Mouse (Mus musculus) heart, embryonic 11.5 days (tissue): ENCODE results near the gene AC129217.1. TPM values are rescaled to one million over a fixed set of nuclear protein-coding genes. Genes with fewer than 3 reads are reported as not detected.

Experiments used
- ATAC-seq: fragments of 200-750 bp; cut with Nextera tagmentation; replicated peaks from 2 replicates; pipeline ENCODE4 v1.8.0; 2017; ENCODE audit warnings: moderate library complexity; ENCODE audit not compliant: insufficient number of reproducible peaks, low FRiP score, low TSS enrichment
- H3K27ac ChIP-seq: fragments of 300-500 bp; sonication (generic); 2 replicates; pipeline ENCODE4 v1.5.1; 2014; ENCODE audit warnings: mild to moderate bottlenecking, low read depth, low read length
- H3K27me3 ChIP-seq: fragments of 300-500 bp; sonication (generic); 2 replicates; pipeline ENCODE4 v1.6.1; 2014; ENCODE audit warnings: mild to moderate bottlenecking, low read length, mixed read lengths; ENCODE audit not compliant: control insufficient read depth, insufficient read depth
- H3K36me3 ChIP-seq: fragments of 300-500 bp; sonication (generic); 2 replicates; pipeline ENCODE4 v1.6.1; 2014; ENCODE audit warnings: mild to moderate bottlenecking, low read length, moderate library complexity, mixed read lengths; ENCODE audit not compliant: control insufficient read depth, insufficient read depth
- H3K4me1 ChIP-seq: fragments of 300-500 bp; sonication (generic); 2 replicates; pipeline ENCODE4 v1.6.1; 2014; ENCODE audit warnings: low read length; ENCODE audit not compliant: control insufficient read depth, insufficient read depth
- H3K4me2 ChIP-seq: fragments of 300-500 bp; sonication (generic); 2 replicates; pipeline ENCODE4 v1.6.1; 2014; ENCODE audit warnings: mild to moderate bottlenecking, moderate library complexity
- H3K4me3 ChIP-seq: fragments of 300-500 bp; sonication (generic); 2 replicates; pipeline ENCODE4 v1.5.1; 2014; ENCODE audit warnings: low read depth, low read length
- H3K9ac ChIP-seq: fragments of 300-500 bp; sonication (generic); 2 replicates; pipeline ENCODE4 v1.6.1; 2014; ENCODE audit warnings: mild to moderate bottlenecking, low read depth, low read length, moderate library complexity
- H3K9me3 ChIP-seq: fragments of 300-500 bp; sonication (generic); replicated peaks from 2 replicates; pipeline ENCODE4 v1.6.1; 2016; ENCODE audit warnings: low read length; ENCODE audit not compliant: control insufficient read depth
- WGBS: fragments of 180-500 bp; shearing (Covaris S2); extraction: QIAGEN DNeasy Blood & Tissue Kit; methylation state at CpG from one replicate; pipeline ENCODE4 v1.1.7; 2014; ENCODE audit not compliant: insufficient replicate concordance; 5-methylcytosine and 5-hydroxymethylcytosine counted together
- polyA plus RNA-seq: library from polyadenylated mRNA; unstranded; fragments of >200 nt; fragmentation: Nextera tagmentation; extraction: Ambion mirVana; gene quantifications from 2 replicates; pipeline ENCODE4 v1.2.1, GENCODE M21; 2014

The AC129217.1 gene
- polyA plus RNA-seq, 1 experiment from 2014 or later, result not detected

GRCm38 (mm10) chr19:8837251-8837791, 7.7 kb downstream of the AC129217.1 start, which contains the start of gene Bscl2:
Gene Bscl2 (plus strand): TSS chr19:8837467.
- Histone ChIP-seq H3K4me1 (peaks cover 27% of the 10 kb centered on the region), H3K27me3 (no peaks in the 10 kb centered on the region), H3K9me3 (no peaks in the 10 kb centered on the region), H3K36me3 (peaks cover 24% of the 10 kb centered on the region), H3K9ac (peak within 1 kb of the TSS; percentile 88), H3K4me3 (peak within 1 kb of the TSS; percentile 59), H3K27ac (peak within 1 kb of the TSS; percentile 94), H3K4me2 (peak within 1 kb of the TSS; percentile 81)
- ATAC-seq, result peak; percentile 72
- WGBS, result 2% methylated on average over 38 of the region's 38 CpGs

GRCm38 (mm10) chr19:8838041-8838730, 8.6 kb downstream of the AC129217.1 start:
- Histone ChIP-seq H3K9me3 (no peaks in the 10 kb centered on the region), H3K4me2 (peak overlapping the region; percentile 81), H3K4me3 (peak overlapping the region; percentile 59), H3K27me3 (no peaks in the 10 kb centered on the region), H3K4me1 (peaks cover 27% of the 10 kb centered on the region), H3K9ac (peak overlapping the region; percentile 88), H3K36me3 (peaks cover 16% of the 10 kb centered on the region), H3K27ac (peak overlapping the region; percentile 94)
- 19% methylated on average over 15 of the region's 15 CpGs for WGBS
- no peak for ATAC-seq

GRCm38 (mm10) chr19:8839103-8839907, 9.7 kb downstream of the AC129217.1 start, which contains the start of gene Gng3:
Gene Gng3 (minus strand): TSS chr19:8839194.
- no peak for ATAC-seq
- WGBS, result 47% methylated on average over 11 of the region's 11 CpGs
- peak within 1 kb of the TSS; percentile 88 for H3K9ac ChIP-seq

DNA sequence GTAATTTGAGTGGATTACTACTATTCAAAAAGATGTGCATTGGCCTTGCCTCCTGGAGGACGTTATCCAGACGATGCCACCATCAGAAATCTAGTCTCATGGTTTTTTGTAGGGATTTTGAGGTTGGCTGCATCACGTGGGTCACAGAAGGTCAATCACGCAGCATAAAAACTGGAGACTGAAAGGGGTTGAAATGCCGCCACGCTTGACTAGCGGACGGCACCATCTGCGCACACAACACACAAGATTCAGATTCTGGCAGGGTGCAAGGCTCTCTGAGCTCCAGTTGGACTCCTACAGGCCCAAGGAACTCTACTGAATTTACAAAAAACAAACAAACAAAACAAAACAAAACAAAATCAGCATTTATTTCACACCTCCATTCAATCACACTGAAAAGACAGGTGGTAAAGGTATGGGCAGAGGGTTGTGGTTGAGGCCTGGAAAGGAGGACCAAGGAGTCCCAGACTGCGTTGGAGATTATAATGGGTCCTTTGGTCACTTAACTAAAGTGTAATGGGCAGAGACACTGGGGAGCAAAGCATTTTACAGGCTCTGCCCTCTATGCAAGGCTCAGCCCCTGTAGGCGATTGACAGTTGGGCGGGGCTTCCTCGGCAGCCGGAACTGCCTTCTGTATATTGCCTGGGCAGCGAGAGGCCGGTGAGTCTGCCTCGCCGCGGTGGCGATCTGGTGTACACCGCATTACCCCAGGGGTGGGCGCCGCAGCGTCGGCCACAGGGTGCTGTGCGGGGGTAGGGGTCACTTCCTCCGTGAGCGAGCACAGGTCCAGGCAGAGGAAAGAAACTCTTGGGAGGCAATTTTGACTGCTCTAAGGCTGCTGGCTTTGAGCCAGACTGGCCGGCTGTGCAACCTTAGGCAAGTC, 10.6 kb downstream of the AC129217.1 start:
- Histone ChIP-seq H3K36me3 (peaks cover 5% of the 10 kb centered on the region), H3K27me3 (no peaks in the 10 kb centered on the region), H3K4me2 (peak overlapping the region; percentile 66), H3K9me3 (no peaks in the 10 kb centered on the region), H3K4me3 (peak overlapping the region; percentile 45), H3K9ac (peak overlapping the region; percentile 64), H3K4me1 (peaks cover 27% of the 10 kb centered on the region), H3K27ac (no peak overlapping the region)
- ATAC-seq, result peak; percentile 74
- 24% methylated on average over 29 of the region's 29 CpGs for WGBS

More at GRCm38 (mm10) chr19:8839103-8839907, 9.7 kb downstream of the AC129217.1 start, which contains the start of gene Gng3:
- peak within 1 kb of the TSS; percentile 81 for H3K4me2 ChIP-seq
- peaks cover 27% of the 10 kb centered on the region for H3K4me1 ChIP-seq
- no peaks in the 10 kb centered on the region for H3K9me3 ChIP-seq
- no peaks in the 10 kb centered on the region for H3K27me3 ChIP-seq
- H3K36me3 ChIP-seq, result peaks cover 7% of the 10 kb centered on the region
- H3K4me3 ChIP-seq, result peak within 1 kb of the TSS; percentile 59
- H3K27ac ChIP-seq, result peak within 1 kb of the TSS; percentile 94

DNA sequence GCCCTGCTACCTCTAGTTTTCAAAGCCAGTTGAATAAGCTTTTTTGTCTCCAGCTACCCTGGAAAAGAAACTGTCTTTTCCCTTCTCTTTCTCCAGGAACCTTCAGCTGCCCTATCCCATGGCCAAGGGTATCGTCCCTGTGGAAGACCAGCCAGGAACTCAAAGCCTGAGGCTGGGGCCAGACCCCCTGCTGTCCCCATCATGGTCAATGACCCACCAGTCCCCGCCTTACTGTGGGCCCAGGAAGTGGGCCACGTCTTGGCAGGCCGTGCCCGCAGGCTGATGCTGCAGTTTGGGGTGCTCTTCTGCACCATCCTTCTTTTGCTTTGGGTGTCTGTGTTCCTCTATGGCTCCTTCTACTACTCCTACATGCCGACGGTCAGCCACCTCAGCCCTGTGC, 11.4 kb downstream of the AC129217.1 start:
- peaks cover 27% of the 10 kb centered on the region for H3K4me1 ChIP-seq
- H3K4me3 ChIP-seq, result peak overlapping the region; percentile 45
- no peaks in the 10 kb centered on the region for H3K27me3 ChIP-seq
- 87% methylated on average over 7 of the region's 7 CpGs for WGBS
- H3K9ac ChIP-seq, result peak overlapping the region; percentile 64
- peaks cover 2% of the 10 kb centered on the region for H3K36me3 ChIP-seq
- no peak overlapping the region for H3K27ac ChIP-seq
- no peaks in the 10 kb centered on the region for H3K9me3 ChIP-seq
- peak overlapping the region; percentile 66 for H3K4me2 ChIP-seq
- no peak for ATAC-seq

DNA sequence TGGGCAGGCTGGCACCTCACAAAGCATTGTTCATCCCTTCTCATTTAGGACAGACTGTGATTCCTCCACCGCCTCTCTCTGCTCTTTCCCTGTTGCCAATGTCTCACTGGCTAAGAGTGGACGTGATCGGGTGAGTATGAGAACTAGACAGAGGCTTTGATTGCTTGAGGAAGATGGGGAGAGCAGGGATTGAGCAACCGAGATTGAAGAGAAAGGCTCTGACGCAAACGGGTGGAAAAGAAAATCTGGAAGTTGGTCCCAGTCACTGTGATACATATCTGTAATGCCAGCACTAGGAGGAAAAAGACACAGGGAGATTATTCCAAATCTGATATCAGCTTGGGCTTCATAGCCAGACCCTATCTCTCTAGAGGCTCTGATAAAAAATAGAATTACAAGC, 13.4 kb downstream of the AC129217.1 start:
- ATAC-seq, result no peak
- 85% methylated on average over 6 of the region's 6 CpGs for WGBS
- peaks cover 5% of the 10 kb centered on the region; the same call in 1 of the 2 replicates for H3K36me3 ChIP-seq
- H3K4me3 ChIP-seq, result no peak overlapping the region
- H3K27me3 ChIP-seq, result no peaks in the 10 kb centered on the region
- peaks cover 27% of the 10 kb centered on the region for H3K4me1 ChIP-seq
- no peak overlapping the region for H3K27ac ChIP-seq
- H3K4me2 ChIP-seq, result no peak overlapping the region
- H3K9ac ChIP-seq, result no peak overlapping the region
- no peaks in the 10 kb centered on the region for H3K9me3 ChIP-seq

DNA sequence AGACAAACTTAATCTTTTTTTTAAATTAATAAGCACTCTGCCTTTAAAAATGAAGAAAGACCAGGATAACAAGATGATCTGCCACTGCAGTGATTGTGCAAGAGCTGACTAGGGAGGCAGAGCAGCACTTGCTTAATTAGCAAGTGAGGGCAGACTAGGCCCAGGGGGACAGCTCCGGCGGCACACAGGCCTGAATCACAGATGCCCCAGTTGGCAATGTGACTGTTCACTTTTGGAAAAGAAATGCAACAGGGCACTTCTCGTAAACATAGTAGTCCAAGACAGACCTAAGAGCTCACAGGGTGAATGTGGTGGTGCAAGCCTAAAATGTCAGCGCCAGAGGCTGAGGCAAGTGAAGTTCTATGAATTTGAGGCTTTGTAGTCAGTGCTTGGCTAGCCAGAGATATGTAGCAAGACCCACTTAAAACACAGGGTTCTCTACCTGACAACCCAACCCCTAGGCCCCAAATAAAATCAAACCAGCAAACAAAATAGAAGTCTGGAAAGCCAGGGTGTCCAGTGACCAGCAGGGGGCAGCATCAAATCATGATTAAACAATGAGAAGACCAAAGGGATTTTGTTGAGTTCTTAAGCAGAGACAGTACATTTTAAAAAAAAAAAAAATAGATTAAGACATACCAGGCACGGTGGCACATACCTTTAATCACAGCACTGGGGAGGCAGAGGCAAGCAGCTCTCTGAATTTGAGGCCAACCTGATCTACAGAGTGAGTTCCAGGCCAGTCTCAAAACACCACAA, 15.0 kb downstream of the AC129217.1 start:
- 64% methylated on average over 5 of the region's 5 CpGs for WGBS

More for the DNA sequence above, 15.0 kb downstream of the AC129217.1 start:
- no peak overlapping the region for H3K4me3 ChIP-seq
- no peak for ATAC-seq
- peaks cover 13% of the 10 kb centered on the region for H3K4me1 ChIP-seq
- H3K27me3 ChIP-seq, result no peaks in the 10 kb centered on the region
- H3K4me2 ChIP-seq, result no peak overlapping the region
- peaks cover 5% of the 10 kb centered on the region; the same call in 1 of the 2 replicates for H3K36me3 ChIP-seq
- H3K9me3 ChIP-seq, result no peaks in the 10 kb centered on the region
- H3K27ac ChIP-seq, result no peak overlapping the region
- H3K9ac ChIP-seq, result no peak overlapping the region
